In the genomic region with DNA sequence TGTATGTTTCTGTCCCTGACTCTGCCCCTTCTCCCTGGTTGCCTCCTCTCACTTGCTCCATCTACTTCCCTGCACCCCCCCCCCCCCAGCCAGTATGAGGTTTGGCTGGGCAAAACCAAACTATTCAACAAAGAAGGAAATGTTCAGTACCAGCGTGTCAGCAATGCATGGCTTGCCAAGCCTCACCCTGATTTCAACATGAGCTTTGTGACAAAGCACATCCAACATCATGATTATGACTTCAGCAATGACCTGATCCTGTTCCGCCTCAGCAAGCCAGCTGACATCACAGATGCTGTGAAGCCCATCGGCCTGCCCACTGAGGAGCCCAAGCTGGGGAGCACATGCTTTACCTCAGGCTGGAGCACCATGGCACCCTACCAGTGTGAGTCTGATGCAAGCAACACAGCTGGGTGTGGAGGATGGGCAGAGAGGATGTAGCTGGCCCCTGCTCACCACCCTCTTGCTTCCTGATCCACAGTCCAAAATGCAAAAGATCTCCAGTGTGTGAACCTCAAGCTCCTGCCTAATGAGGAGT, we compare ENCODE assay signal across 21 mouse cellular contexts. TPM values are rescaled to one million over a fixed set of nuclear protein-coding genes. Genes with fewer than 3 reads are reported as not detected.
DNase-seq lines count a peak whose midpoint lies in the region; ATAC-seq lines count a peak whose summit lies in the region.
"Had no signal": no experiment of that assay in that cellular context is flagged by ENCODE, and none has a peak within 500 bp of the region (broad histone marks: within the 10 kb centered on the region; RNA-seq: fewer than 3 reads in every experiment).

No protein-coding gene starts in this region.

- peak; percentile 9; the same call in 1 of the 2 replicates for ATAC-seq in granulocyte monocyte progenitor cell, adult 5-6 weeks (replicated peaks; ENCODE audit: poor library complexity, severe bottlenecking)
- ATAC-seq in megakaryocyte, adult 5-6 weeks (ENCODE audit: poor library complexity, severe bottlenecking), result peak; percentile 91
- ATAC-seq: forebrain, embryonic 14.5 days; forebrain, embryonic 16.5 days had no signal

- DNase-seq in ovary, adult 18-20 months (ENCODE audit: low spot score), result peak; percentile 7
- no peak for DNase-seq in ovary, postnatal 36 days (ENCODE audit: low spot score)
- no peak for DNase-seq in spleen, adult 18-20 months
- DNase-seq: adrenal gland, adult 2 months; adrenal gland, postnatal 10 days; adrenal gland, postnatal 25 days; cerebellum, adult 11 months; cerebellum, adult 18-20 months; cerebellum, adult 8-10 months; cerebellum, adult 9-11 months; cerebellum, postnatal 14 days; cerebellum, postnatal 36 days; embryo, embryonic 11 days had no signal

RNA-seq across cellular contexts. Expression of gene Klk1b8, which starts 5.7 kb away (rescaled TPM):
- not detected in 2 replicates for total RNA-seq in granulocyte monocyte progenitor cell, adult 5-6 weeks (2014; fragmentation: Nextera tagmentation)
- not detected in 2 replicates for total RNA-seq in granulocyte monocyte progenitor cell, adult 5-6 weeks (2017)
- total RNA-seq in megakaryocyte, adult 5-6 weeks (2015), result not detected in 2 replicates
- total RNA-seq in megakaryocyte, adult 5-6 weeks (2017), result not detected in 2 replicates
- total RNA-seq: adrenal gland, adult 2 months; adrenal gland, postnatal 10 days; adrenal gland, postnatal 25 days; adrenal gland, postnatal 4 days; common myeloid progenitor, adult 5-6 weeks; ES-E14; MEL had no signal

RNA-seq across cellular contexts. Expression of gene Klk15, which starts 11.3 kb away (rescaled TPM):
- not detected in 2 replicates for total RNA-seq in granulocyte monocyte progenitor cell, adult 5-6 weeks (2014; fragmentation: Nextera tagmentation)
- not detected in 2 replicates for total RNA-seq in granulocyte monocyte progenitor cell, adult 5-6 weeks (2017)
- total RNA-seq in megakaryocyte, adult 5-6 weeks (2015), result 0.55 TPM in 1 of 2 replicates, not detected in the other
- total RNA-seq in megakaryocyte, adult 5-6 weeks (2017), result not detected in 2 replicates
- total RNA-seq: adrenal gland, adult 2 months; adrenal gland, postnatal 10 days; adrenal gland, postnatal 25 days; adrenal gland, postnatal 4 days; common myeloid progenitor, adult 5-6 weeks; ES-E14; MEL had no signal

RNA-seq across cellular contexts. Expression of gene Klk1b1, which starts 21.8 kb away (rescaled TPM):
- total RNA-seq in granulocyte monocyte progenitor cell, adult 5-6 weeks (2014; fragmentation: Nextera tagmentation), result not detected in 2 replicates
- total RNA-seq in granulocyte monocyte progenitor cell, adult 5-6 weeks (2017), result not detected in 2 replicates
- total RNA-seq in megakaryocyte, adult 5-6 weeks (2015), result not detected in 2 replicates
- total RNA-seq in megakaryocyte, adult 5-6 weeks (2017), result not detected in 2 replicates
- total RNA-seq: adrenal gland, adult 2 months; adrenal gland, postnatal 10 days; adrenal gland, postnatal 25 days; adrenal gland, postnatal 4 days; common myeloid progenitor, adult 5-6 weeks; ES-E14; MEL had no signal

RNA-seq across cellular contexts. Expression of gene Klk1b9, which starts 31.1 kb away (rescaled TPM):
- not detected in 2 replicates for total RNA-seq in granulocyte monocyte progenitor cell, adult 5-6 weeks (2014; fragmentation: Nextera tagmentation)
- total RNA-seq in granulocyte monocyte progenitor cell, adult 5-6 weeks (2017), result not detected in 2 replicates
- total RNA-seq in megakaryocyte, adult 5-6 weeks (2015), result not detected in 2 replicates
- total RNA-seq in megakaryocyte, adult 5-6 weeks (2017), result not detected in 2 replicates
- total RNA-seq: adrenal gland, adult 2 months; adrenal gland, postnatal 10 days; adrenal gland, postnatal 25 days; adrenal gland, postnatal 4 days; common myeloid progenitor, adult 5-6 weeks; ES-E14; MEL had no signal

RNA-seq across cellular contexts. Expression of gene Klk1b11, which starts 50.9 kb away (rescaled TPM):
- not detected in 2 replicates for total RNA-seq in granulocyte monocyte progenitor cell, adult 5-6 weeks (2014; fragmentation: Nextera tagmentation)
- total RNA-seq in granulocyte monocyte progenitor cell, adult 5-6 weeks (2017), result not detected in 2 replicates
- 0.33 and 0.84 TPM in 2 replicates for total RNA-seq in megakaryocyte, adult 5-6 weeks (2015)
- 1.1 TPM in 1 of 2 replicates, not detected in the other for total RNA-seq in megakaryocyte, adult 5-6 weeks (2017)
- total RNA-seq: adrenal gland, adult 2 months; adrenal gland, postnatal 10 days; adrenal gland, postnatal 25 days; common myeloid progenitor, adult 5-6 weeks; ES-E14; MEL had no signal
